Mouse (Mus musculus): ENCODE data around the gene Acox1. TPM values are rescaled to one million over a fixed set of nuclear protein-coding genes. Genes with fewer than 3 reads are reported as not detected.

Acox1 gene
- polyA plus RNA-seq, 1 experiment from 2014 or later: 36.1 TPM

GRCm38 (mm10) chr11:116226414-116226813 is 27.6 kb upstream of the Acox1 start:
- peaks cover 7% of the 10 kb centered on the region for H3K4me1 ChIP-seq (replicated peaks)
- WGBS: 5% methylated on average over 2 of the region's 2 CpGs
- H3K36me3 ChIP-seq: no peaks in the 10 kb centered on the region

GRCm38 (mm10) chr11:116222740-116223059 is 23.9 kb upstream of the Acox1 start:
- peaks cover 13% of the 10 kb centered on the region for H3K9me3 ChIP-seq (replicated peaks)
- peak overlapping the region; percentile 82 for H3K4me2 ChIP-seq
- no peak overlapping the region for H3K27ac ChIP-seq (ENCODE audit: poor library complexity, severe bottlenecking)
- 7% methylated on average over 23 of the region's 23 CpGs for WGBS
- peak overlapping the region; percentile 65 for H3K9ac ChIP-seq
- H3K4me3 ChIP-seq: peak overlapping the region; percentile 46
- H3K36me3 ChIP-seq: no peaks in the 10 kb centered on the region
- no peak for ATAC-seq (ENCODE audit: insufficient number of reproducible peaks, low FRiP score)
- H3K4me1 ChIP-seq (replicated peaks): peaks cover 29% of the 10 kb centered on the region
- peaks cover 58% of the 10 kb centered on the region for H3K27me3 ChIP-seq (replicated peaks)

More at GRCm38 (mm10) chr11:116226414-116226813, 27.6 kb upstream of the Acox1 start:
- H3K9ac ChIP-seq: no peak overlapping the region
- no peak for ATAC-seq (ENCODE audit: insufficient number of reproducible peaks, low FRiP score)
- H3K27me3 ChIP-seq (replicated peaks): peaks cover 74% of the 10 kb centered on the region
- no peak overlapping the region for H3K4me2 ChIP-seq
- H3K4me3 ChIP-seq: no peak overlapping the region
- peaks cover 9% of the 10 kb centered on the region for H3K9me3 ChIP-seq (replicated peaks)
- H3K27ac ChIP-seq (ENCODE audit: poor library complexity, severe bottlenecking): no peak overlapping the region

- no peaks in the 10 kb centered on the region for H3K36me3 ChIP-seq
- peak overlapping the region; percentile 82 for H3K4me2 ChIP-seq
- WGBS: 6% methylated on average over 53 of the region's 53 CpGs
- H3K27me3 ChIP-seq (replicated peaks): peaks cover 53% of the 10 kb centered on the region
- peaks cover 29% of the 10 kb centered on the region for H3K4me1 ChIP-seq (replicated peaks)
- peak overlapping the region; percentile 65 for H3K9ac ChIP-seq
- H3K27ac ChIP-seq (ENCODE audit: poor library complexity, severe bottlenecking): no peak overlapping the region
- ATAC-seq (ENCODE audit: insufficient number of reproducible peaks, low FRiP score): no peak
- peaks cover 13% of the 10 kb centered on the region for H3K9me3 ChIP-seq (replicated peaks)
- peak overlapping the region; percentile 46 for H3K4me3 ChIP-seq
Observed at GRCm38 (mm10) chr11:116221931-116222739, 23.3 kb upstream of the Acox1 start.

- Histone ChIP-seq H3K4me3 (no peak overlapping the region), H3K4me1 (replicated peaks) (peaks cover 29% of the 10 kb centered on the region), H3K9ac (no peak overlapping the region), H3K27ac (ENCODE audit: poor library complexity, severe bottlenecking) (no peak overlapping the region), H3K27me3 (replicated peaks) (peaks cover 45% of the 10 kb centered on the region), H3K9me3 (replicated peaks) (peaks cover 11% of the 10 kb centered on the region), H3K4me2 (no peak overlapping the region), H3K36me3 (no peaks in the 10 kb centered on the region)
- WGBS: 14% methylated on average over 4 of the region's 4 CpGs
- no peak for ATAC-seq (ENCODE audit: insufficient number of reproducible peaks, low FRiP score)
Observed at GRCm38 (mm10) chr11:116219885-116220284, 21.0 kb upstream of the Acox1 start.

- 0 out of 2 replicates have a peak overlapping the region, but pooled peaks have one; percentile 16 for H3K9ac ChIP-seq
- H3K36me3 ChIP-seq: no peaks in the 10 kb centered on the region; the same call in 1 of the 2 replicates
- ATAC-seq (ENCODE audit: insufficient number of reproducible peaks, low FRiP score): peak; percentile 81
- H3K27me3 ChIP-seq (replicated peaks): peaks cover 34% of the 10 kb centered on the region
- 34% methylated on average over 7 of the region's 7 CpGs for WGBS
- H3K4me3 ChIP-seq: no peak overlapping the region
- peaks cover 29% of the 10 kb centered on the region for H3K4me1 ChIP-seq (replicated peaks)
- no peak overlapping the region for H3K4me2 ChIP-seq
- peaks cover 8% of the 10 kb centered on the region for H3K9me3 ChIP-seq (replicated peaks)
- H3K27ac ChIP-seq (ENCODE audit: poor library complexity, severe bottlenecking): peak overlapping the region; percentile 90
Observed at GRCm38 (mm10) chr11:116218737-116219400, 20.0 kb upstream of the Acox1 start.

- H3K4me3 ChIP-seq: no peak overlapping the region
- H3K9ac ChIP-seq: 0 out of 2 replicates have a peak overlapping the region, but pooled peaks have one; percentile 16
Observed at GRCm38 (mm10) chr11:116218263-116218662, 19.4 kb upstream of the Acox1 start.

GRCm38 (mm10) chr11:116216549-116216948 is 17.7 kb upstream of the Acox1 start:
- no peak overlapping the region for H3K4me2 ChIP-seq
- H3K9ac ChIP-seq: no peak overlapping the region
- no peak overlapping the region for H3K4me3 ChIP-seq
- no peak for ATAC-seq (ENCODE audit: insufficient number of reproducible peaks, low FRiP score)
- H3K9me3 ChIP-seq (replicated peaks): peaks cover 6% of the 10 kb centered on the region
- H3K4me1 ChIP-seq (replicated peaks): peaks cover 22% of the 10 kb centered on the region
- peaks cover 6% of the 10 kb centered on the region for H3K36me3 ChIP-seq
- no peak overlapping the region for H3K27ac ChIP-seq (ENCODE audit: poor library complexity, severe bottlenecking)
- whole genome bisulfite sequencing: 82% methylated on average over 11 of the region's 11 CpGs
- peaks cover 11% of the 10 kb centered on the region for H3K27me3 ChIP-seq (replicated peaks)

More at GRCm38 (mm10) chr11:116218263-116218662, 19.4 kb upstream of the Acox1 start:
- H3K27me3 ChIP-seq (replicated peaks): peaks cover 28% of the 10 kb centered on the region
- peak overlapping the region; percentile 90 for H3K27ac ChIP-seq (ENCODE audit: poor library complexity, severe bottlenecking)
- peaks cover 8% of the 10 kb centered on the region for H3K9me3 ChIP-seq (replicated peaks)
- H3K4me2 ChIP-seq: no peak overlapping the region
- ATAC-seq (ENCODE audit: insufficient number of reproducible peaks, low FRiP score): peak; percentile 29
- H3K36me3 ChIP-seq: no peaks in the 10 kb centered on the region; the same call in 1 of the 2 replicates
- H3K4me1 ChIP-seq (replicated peaks): peaks cover 29% of the 10 kb centered on the region
- 69% methylated on average over 2 of the region's 2 CpGs for WGBS

- H3K36me3 ChIP-seq: peaks cover 6% of the 10 kb centered on the region
- WGBS: 89% methylated on average over 6 of the region's 6 CpGs
Observed at GRCm38 (mm10) chr11:116215991-116216390, 17.1 kb upstream of the Acox1 start.

GRCm38 (mm10) chr11:116215181-116215580 is 16.3 kb upstream of the Acox1 start:
- Histone ChIP-seq H3K9ac (no peak overlapping the region), H3K9me3 (replicated peaks) (no peaks in the 10 kb centered on the region), H3K27ac (ENCODE audit: poor library complexity, severe bottlenecking) (no peak overlapping the region), H3K4me1 (replicated peaks) (peaks cover 22% of the 10 kb centered on the region), H3K36me3 (peaks cover 6% of the 10 kb centered on the region), H3K27me3 (replicated peaks) (no peaks in the 10 kb centered on the region), H3K4me3 (no peak overlapping the region), H3K4me2 (no peak overlapping the region)
- no peak for ATAC-seq (ENCODE audit: insufficient number of reproducible peaks, low FRiP score)
- WGBS: 77% methylated on average over 7 of the region's 7 CpGs

More at GRCm38 (mm10) chr11:116215991-116216390, 17.1 kb upstream of the Acox1 start:
- H3K4me1 ChIP-seq (replicated peaks): peaks cover 22% of the 10 kb centered on the region
- H3K4me2 ChIP-seq: no peak overlapping the region
- ATAC-seq (ENCODE audit: insufficient number of reproducible peaks, low FRiP score): no peak
- peaks cover 6% of the 10 kb centered on the region for H3K27me3 ChIP-seq (replicated peaks)
- no peaks in the 10 kb centered on the region for H3K9me3 ChIP-seq (replicated peaks)
- H3K27ac ChIP-seq (ENCODE audit: poor library complexity, severe bottlenecking): no peak overlapping the region
- H3K9ac ChIP-seq: no peak overlapping the region
- H3K4me3 ChIP-seq: no peak overlapping the region

- Histone ChIP-seq H3K36me3 (peaks cover 7% of the 10 kb centered on the region), H3K4me1 (replicated peaks) (peaks cover 11% of the 10 kb centered on the region), H3K9ac (no peak overlapping the region), H3K27me3 (replicated peaks) (no peaks in the 10 kb centered on the region), H3K4me3 (no peak overlapping the region), H3K9me3 (replicated peaks) (no peaks in the 10 kb centered on the region), H3K4me2 (no peak overlapping the region), H3K27ac (ENCODE audit: poor library complexity, severe bottlenecking) (no peak overlapping the region)
- WGBS: 86% methylated on average over 13 of the region's 13 CpGs
- ATAC-seq (ENCODE audit: insufficient number of reproducible peaks, low FRiP score): no peak
Observed at GRCm38 (mm10) chr11:116213877-116214510, 15.1 kb upstream of the Acox1 start.

GRCm38 (mm10) chr11:116212847-116213246 is 14.0 kb upstream of the Acox1 start:
- H3K27me3 ChIP-seq (replicated peaks): no peaks in the 10 kb centered on the region
- 88% methylated on average over 6 of the region's 6 CpGs for WGBS

More at GRCm38 (mm10) chr11:116212847-116213246, 14.0 kb upstream of the Acox1 start:
- no peaks in the 10 kb centered on the region for H3K4me1 ChIP-seq (replicated peaks)
- H3K27ac ChIP-seq (ENCODE audit: poor library complexity, severe bottlenecking): no peak overlapping the region
- ATAC-seq (ENCODE audit: insufficient number of reproducible peaks, low FRiP score): no peak
- no peaks in the 10 kb centered on the region for H3K9me3 ChIP-seq (replicated peaks)
- H3K9ac ChIP-seq: no peak overlapping the region
- H3K36me3 ChIP-seq: peaks cover 9% of the 10 kb centered on the region
- H3K4me2 ChIP-seq: no peak overlapping the region
- no peak overlapping the region for H3K4me3 ChIP-seq
